Mouse (Mus musculus) layer of hippocampus, postnatal 10 days (tissue): ENCODE results near the gene Snx29. TPM values are rescaled to one million over a fixed set of nuclear protein-coding genes. Genes with fewer than 3 reads are reported as not detected.
"Not testable (repeated sequence)": the region's sequence is repeated elsewhere in the genome, so short reads cannot be mapped to it uniquely, and the experiment has no call there.

Experiments used
- DNase-seq, 2 experiments: peaks; one replicate each; pipeline ENCODE4 v3.0.0; 2021; ENCODE audit warnings: low spot score in 2 of 2
- total RNA-seq, 2 experiments: library from RNA; stranded (reverse); gene quantifications; 2 replicates each; pipeline ENCODE4 v1.2.3; 2021

Snx29 gene
- total RNA-seq, 2 experiments from 2014 or later, result 33.1 to 33.4 TPM

DNA sequence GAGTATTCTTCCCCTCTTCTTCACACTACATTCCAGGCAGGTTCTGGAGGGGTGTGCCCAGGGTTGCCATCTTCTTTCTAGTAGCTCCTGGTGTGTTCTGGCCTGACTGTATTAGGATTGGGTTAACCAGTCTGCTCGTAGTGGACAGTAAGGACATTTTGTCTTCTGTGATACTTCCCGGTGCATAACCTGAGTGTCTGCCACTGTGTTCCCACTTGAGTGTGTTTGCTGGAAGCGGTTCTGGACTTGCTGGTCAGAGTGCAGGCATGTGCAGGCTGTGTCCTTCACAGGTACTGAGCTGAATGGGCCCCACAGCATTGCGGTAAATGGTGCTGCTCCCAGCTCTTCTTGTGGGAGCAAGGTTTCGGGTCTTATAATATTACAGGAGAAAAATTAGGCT is 125.2 kb downstream of the Snx29 start:
- no peak for DNase-seq

DNA sequence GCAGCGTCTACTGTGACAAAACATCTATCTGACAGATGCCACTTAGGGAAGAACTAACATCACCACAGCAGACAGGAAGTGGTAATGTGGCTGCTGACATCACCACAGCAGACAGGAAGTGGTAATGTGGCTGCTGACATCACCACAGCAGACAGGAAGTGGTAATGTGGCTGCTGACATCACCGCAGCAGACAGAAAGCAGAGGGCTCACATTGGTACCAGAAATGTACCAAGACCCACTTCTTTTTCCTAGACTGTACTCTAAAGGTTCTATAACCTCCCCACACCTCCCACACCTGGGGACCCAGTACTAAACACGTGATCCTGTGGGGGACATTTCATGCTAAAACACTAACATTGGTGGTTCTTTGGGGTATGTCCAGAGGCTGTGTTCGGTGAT is 126.0 kb downstream of the Snx29 start:
- DNase-seq, result not testable (repeated sequence)

DNA sequence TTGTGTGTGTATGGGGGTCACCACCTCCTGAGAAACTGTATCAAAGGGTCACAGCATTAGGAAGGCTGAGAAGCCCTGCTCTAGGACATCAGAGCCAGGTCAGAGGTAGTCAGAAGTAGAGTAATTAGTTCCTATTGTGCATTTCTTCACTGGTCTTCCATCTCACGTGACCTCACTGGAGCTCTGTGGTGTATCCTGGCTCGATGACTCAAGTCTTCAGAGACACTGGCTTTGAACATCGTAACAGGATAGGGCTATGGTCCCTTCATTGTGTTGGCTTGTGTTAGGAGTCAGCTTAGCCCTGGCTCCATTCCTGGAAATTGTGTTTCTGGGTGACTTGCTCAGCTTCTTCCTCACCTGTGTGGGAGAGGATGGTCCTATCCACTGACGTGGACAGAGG is 126.6 kb downstream of the Snx29 start:
- no peak for DNase-seq

DNA sequence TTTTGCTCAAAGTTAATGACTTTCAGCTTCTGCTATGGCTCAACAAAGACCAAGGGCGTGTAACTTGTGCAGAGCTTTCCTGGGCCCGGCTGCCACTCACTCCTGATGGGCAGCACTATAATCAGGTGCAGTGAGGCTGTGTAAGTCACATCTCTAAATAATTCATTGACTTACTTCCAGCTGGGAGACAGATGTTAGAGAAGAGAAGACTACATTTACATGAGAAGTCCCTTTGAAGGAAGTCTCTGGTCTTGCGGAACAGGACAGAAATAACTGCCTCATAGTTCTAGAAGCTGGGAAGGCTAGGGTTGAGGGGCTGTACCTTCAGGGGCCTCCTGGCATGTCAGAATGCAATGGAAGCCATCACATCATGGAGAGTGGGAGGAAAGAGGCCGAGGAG is 127.9 kb downstream of the Snx29 start:
- DNase-seq, result no peak

DNA sequence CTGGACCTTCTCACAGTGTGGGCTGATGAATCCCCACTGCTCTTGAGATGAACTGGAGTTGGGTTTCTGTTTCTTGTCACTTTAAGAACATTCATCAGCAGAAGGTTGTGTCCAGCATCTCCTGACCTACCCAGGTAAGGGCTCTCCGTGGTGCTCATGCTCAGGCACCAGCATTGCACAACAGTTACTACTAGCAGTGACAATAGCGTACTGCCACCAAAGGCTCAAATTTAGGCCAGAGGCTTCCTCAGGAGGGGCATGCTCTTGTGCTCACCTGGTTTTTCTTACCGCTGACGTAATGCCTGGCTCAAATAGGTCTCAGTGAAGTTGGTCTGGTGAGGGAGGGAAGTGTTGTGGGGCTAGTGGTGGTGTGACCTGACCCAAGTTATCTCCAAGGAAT is 132.2 kb downstream of the Snx29 start:
- DNase-seq, result no peak

DNA sequence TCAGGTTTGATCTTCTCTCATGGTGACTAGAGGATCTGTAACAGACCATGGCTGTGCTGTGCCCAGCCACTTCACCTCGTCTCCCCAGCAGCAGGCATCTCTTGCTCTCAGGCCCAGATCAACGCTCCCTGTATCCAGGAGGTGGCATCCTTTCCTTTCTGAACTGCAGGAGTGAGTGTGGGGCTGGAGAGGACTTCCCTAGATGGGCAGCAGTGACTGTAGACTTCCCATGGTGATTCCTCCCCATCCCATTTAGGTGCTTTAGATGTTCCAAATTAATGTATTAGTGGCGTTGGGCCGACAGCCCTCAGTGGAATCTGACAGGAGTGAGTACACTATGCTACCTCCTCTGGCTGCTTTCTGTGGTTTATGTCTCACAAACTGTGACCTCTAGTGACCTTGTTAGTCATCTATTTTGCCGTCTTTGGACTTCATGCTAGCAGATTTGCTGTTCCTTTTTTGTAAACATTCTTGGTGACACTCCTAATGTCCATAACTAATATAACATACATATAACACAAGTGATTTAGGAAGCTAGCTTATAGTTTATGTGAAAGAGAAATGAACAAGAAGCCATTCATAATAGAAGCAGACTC is 132.9 kb downstream of the Snx29 start:
- DNase-seq, result peak in 1 of 2 experiments; percentile 47

DNA sequence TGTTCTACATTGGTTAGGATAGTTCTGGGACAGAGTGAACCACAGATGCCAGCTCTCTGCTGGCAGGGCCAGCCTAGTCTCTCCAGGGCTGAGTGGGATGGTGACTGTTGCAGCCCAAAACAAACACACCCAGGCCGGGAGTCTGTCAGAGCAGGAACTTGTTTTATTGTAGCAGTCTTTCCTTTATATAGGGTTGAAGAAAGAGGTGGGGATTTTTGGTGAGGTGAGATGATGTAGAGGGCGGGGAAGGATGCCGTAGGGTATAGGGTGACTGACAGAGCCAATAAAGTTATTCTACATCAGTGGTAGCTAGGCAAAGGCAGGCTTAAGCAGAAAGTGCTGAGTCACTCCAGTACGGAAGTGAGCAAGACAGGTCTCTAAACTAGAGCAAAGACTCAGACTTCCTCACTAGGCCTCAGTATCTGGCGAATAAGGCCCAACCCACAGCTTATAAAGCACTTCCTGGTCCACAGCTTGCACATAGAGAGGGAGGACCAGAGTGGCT is 133.5 kb downstream of the Snx29 start:
- no peak for DNase-seq

DNA sequence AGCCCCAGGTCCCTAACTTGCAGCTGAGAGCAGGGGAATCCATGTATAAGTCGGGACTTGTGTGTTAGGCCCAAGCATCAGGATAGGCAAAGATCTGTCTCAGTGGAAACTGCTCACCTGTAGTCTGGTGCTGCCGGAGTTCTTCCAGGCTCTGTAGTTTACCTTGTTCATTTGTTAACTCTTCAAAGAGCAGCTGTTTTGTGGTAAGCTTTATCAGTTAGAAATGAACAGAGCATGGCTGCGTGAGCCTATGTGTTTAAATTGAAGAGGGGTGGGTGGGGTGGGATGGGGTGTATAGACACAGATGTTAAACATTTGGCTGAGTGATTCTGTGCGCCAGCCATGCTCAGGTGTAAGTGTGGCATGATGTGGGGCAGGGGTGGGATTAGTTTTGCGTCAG is 134.4 kb downstream of the Snx29 start:
- no peak for DNase-seq

DNA sequence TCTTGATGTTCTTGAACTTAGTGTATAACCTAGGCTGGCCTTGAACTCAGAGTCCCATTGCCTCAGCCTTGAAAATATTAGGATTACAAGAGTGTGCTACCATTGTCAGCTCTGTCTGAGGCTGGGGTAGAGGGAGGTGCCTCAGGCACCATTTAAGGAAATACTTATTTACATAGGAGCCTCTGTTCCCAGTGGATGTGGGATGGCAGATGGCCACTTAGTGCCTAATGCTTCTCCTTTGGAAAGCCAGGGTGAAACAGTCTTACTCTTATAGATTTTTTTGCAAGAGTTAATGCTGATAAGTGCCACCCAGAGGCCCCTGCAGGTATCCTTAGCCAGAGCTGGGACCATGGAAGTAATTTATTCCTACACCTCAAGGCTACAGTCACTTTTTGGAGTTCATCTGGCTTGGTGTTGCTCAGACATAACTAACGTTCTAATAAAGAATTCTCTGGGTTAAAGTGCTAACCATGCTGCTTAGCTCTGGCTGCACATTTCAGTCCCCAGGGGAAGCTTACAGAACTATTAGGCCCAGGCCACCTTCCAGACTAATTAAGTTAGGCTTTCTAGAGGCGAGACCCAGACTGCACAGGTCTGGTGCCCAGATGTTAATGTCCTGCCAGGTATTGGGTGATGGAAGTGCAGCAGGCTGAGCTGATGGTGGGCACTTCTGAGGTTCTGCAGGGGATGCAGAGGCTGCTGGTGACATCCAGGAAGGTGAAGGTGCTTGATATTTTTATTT is 135.1 kb downstream of the Snx29 start:
- DNase-seq, result no peak

DNA sequence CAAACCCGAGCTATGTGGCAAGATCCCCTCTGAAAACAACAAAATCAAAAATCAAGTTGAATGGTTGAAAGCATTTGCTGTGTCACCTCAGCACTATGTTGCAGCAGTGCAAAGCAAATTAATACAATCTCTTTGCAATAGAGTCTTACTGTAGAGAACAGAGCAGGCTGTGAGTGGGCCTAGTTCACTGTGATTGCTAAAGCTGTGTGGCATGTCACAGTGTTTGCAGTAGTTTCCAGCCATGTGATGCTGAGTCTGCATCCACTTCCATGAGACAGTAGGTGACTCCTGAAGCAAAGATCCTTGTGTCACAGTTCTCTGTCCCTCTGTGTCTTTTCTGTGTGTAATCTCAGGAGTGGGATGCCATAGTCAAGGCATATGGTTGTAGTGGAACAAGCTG is 137.5 kb downstream of the Snx29 start:
- no peak for DNase-seq

DNA sequence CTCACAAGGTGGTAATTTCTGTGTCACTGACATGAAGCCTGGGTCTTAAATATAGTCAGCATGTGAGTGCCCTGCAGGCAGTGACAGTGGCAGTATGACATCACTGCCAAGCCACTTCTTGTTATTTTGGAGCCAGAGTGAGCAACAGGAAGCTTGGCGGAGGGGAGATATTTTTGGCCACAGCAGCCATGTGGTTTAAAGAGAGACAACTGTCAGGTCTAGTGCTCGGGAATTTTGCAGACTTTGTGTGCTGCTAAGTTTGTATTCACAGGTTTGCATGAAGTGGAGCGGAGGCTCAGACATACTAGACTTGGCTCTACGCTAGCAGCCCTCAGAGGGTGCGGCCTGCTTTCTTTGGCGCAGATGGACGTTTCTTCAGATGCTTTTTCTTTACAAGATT is 138.9 kb downstream of the Snx29 start:
- DNase-seq, result peak in 1 of 2 experiments; percentile 37

DNA sequence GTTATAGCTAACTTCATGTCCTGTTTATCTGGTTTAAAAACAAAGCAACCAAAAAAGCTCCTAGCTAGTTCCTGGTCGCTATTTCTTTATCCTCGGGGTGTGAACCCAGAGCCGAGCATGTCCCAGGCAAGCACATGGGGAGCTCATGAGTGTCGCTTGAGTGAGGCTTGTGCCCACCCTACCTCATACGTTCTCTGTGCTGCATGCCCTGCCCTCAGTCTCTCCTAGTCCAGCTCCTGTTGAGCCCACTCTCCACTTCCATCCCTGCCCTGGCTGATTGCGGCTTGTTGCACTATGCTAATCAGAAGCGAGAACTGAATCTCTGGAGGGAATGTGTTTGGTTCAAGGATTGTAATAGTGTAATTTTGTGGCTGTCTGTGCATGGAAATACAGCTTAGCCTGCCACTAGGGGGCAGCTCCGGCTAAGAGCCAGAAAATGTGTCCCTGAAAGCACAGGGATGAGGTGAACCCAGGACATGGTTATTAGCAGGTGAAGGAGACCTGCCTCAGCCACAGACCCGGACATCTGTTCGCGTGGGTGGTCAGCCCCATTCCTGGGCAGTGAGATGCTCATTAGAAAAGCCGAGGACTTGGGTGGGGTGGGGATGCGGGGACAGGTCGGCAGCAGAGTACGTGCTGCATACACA is 145.9 kb downstream of the Snx29 start:
- DNase-seq, result peak; percentile 85 to 86

DNA sequence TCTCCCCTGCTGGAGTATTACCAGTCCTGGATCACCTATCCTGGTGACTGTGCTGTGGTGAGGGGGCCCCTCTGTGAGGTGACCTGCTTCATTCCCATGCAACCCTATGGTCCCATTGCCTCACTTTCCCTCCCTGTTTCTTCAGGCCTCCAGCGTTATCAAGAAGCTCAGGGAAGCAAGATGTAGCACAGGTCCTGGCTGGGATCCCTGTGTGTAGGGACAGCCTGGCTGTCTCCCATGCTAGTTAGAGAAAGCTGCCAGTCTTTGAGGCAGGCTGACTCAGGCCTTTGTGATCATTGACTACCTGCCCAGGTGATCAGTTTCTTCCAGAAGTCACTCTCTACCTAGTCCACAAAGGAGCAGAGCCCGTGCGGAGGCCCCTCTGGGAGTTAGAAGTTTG is 146.8 kb downstream of the Snx29 start:
- DNase-seq, result no peak

DNA sequence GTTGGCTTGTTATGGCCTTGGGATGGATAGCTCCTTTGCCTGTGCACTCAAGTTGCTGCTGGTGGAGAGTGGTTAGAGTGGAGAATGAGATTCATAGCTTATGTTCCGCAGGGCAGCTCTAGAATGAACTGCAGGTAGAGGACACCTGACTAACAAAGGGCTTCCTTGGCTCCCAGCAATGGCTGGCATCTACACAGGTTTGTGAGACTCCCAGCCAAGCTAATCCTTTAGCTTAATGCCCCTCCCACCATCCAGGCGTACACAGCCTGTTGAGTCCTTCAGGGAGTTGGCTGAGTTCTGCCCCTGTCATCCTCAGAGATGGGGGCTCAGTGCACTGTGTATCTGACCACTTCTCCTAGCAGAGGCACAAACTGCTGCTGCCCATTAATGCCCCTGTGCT is 148.5 kb downstream of the Snx29 start:
- no peak for DNase-seq

DNA sequence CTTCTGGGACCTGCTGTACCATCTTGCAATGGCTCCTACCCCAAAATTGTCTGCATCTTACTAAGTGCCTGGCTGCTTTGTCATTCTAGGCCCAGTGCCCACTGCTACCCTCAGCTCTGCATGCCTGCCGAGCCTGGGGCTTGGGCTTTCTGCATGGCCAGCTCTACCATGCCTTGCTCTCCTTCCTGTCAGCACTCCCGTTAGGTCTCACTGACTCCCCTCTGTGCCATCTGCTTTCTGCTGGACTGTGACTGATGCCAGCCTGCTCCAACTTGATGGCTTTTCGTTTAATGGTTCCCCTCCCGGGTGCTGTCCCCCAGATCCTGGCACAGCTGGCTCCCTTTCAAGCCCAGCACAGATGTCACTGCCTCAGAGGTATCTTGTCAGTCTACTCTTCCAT is 150.1 kb downstream of the Snx29 start:
- no peak for DNase-seq

DNA sequence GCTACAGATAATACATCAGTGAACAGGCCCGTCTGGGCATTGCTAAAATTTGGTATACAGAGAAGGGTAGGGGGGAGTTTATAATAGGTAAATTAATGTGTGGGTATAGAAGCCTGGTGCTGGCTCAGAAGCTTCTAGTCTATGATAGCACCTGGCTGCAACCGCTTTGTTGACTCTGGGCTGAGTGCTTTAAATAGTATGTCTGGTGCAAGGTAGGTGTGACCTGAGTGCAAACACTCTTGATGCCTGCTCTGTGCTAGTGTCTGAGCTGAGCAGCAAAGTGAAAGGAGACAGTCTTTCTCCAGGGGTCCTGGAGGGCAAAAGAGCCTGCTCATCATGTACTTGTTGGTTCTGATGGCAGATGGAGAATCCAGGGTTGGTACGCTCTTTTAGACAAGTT is 150.8 kb downstream of the Snx29 start:
- no peak for DNase-seq

DNA sequence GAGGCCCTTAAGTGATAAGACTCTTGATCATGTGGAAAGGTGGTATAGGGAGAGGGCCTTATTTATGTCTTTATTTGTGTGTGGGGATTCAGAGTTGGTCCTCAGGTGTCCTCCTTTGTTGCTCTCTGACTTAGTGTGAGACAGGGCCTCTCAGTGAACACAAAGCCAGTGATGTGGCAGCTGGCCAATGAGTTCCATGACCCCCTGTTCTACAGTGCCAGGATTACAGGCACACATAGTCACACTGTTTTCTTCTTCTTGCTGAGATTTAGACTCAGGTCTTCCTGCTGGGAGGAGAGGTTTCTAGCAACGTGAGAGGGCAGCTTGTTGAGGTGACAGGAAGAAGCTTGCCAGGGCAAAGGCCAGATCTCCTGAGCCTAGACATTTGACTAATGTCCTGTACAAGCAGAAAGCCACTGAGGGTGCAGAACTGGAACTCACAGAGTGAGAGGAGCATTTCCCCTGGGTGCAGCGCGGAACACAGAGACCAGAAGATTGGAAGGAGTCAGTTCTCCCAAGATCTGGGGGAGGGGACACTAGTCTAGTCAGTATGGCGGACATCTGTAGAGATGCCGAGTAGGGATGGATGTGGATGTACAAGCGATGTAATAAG is 151.3 kb downstream of the Snx29 start:
- DNase-seq, result no peak

DNA sequence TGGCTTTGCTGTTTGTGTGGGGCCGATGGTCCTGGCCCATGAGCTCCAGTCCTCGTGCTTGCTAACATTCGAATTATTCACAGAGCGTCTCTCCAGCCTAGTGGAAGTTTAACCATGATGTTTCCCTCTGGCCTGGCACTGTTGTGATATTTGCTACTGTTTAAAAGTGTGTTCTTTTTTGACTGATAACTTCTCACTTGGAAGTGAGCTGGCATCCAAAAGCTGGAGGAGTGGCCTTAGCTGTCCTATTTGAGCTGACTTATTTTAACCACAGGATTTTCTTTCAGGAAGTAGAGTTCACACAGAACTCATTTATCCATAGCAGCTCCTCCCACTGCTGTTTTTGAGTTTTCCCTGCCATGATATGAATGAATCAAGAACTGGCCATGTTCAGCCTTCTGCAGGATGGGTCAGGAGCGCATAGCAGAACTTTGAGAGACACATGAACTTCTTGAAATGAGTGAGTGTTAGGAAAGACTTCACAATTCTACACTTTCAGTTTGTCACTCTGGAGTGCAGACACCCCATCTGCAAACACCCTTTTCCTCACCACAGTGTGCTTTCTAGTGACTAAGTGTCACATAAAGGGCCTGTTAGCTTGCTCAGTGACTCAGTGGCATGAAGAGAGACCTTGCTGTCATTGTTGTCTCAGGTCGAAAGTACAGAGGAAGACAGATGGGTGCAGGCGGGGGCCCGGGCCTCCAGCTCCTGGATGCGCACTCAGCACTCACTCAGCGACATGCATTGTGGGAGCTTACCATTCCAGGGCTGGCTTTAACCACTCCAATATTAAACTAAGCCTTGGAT is 152.6 kb downstream of the Snx29 start:
- DNase-seq, result no peak

DNA sequence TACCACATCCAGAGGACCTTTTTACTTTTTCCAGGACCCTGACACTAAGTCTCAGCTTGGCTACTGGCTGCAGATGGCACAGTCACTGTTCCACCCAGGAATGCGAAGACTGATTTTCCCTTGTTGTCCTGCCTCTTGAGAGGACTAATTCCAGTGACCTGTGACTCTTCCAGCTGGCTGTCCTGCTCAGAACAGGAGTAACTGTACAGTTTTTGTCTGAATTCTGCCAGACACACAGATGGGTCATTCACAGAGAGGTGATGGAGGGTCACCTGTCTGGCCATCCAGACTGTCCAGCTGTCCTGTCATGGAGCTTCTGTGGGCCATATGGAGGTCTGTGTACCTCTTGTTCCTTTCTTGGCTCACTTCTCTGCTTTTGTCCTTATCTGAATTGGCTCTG is 153.6 kb downstream of the Snx29 start:
- no peak for DNase-seq

DNA sequence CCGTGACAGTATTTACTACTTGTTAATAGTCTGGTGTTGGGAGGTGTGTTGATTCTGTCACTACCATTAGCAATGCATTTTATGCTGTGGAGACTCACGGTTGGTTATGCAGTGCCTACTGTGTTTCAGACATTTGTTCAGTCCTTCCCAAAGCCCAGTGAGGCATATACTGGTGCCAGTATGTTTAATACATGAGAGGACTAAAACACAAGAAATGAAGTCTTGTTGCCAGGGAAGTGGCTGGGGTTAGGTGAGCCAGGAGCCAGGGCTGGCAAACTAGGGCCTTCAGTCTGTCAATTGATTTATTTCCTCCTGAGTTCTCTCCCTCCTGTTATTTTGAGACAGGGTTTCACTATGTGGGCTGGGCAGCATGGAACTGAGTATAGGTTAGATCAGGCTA is 154.3 kb downstream of the Snx29 start:
- DNase-seq, result no peak

DNA sequence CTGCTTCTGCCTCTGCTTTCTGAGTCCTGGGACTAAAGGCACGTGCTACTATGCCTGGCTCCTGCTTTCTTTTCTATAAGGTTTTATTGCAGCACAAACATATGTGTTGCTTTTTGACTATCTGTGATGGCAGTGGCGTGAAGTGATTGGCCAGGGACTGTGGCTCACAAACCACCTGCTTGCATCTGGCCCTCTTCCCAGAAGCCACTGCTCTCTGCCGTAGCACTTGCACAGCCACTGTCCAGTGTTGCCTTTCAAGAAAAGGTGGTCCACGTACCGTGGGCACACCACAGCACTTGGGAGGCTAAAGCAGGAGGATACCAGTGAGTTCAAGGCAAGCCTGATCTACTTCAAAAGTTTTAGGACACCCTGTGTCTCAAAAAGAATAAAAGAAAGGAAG is 154.9 kb downstream of the Snx29 start:
- no peak for DNase-seq
